Comparison of ENCODE assay signal across 25 mouse cellular contexts in the genomic region with DNA sequence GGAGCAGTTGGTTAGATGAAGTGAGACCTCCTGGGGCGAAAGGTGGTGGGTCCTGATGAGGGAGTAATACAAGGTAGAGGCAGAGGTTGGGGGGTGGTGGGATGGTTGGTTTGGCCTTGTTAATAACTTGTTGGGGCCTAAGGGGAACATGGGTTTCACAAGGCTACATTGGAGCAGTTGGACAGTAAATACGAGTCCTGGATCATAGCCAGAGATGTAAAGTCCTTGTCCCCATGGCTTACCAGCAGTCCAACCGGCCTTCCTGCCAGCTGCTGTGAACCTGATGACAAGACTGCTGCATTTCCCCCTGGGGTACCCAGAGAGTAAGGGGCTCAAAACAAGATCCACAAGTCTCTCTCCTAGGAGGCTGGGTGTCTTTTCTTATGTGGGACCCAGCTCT. TPM values are rescaled to one million over a fixed set of nuclear protein-coding genes. Genes with fewer than 3 reads are reported as not detected.
DNase-seq lines count a peak whose midpoint lies in the region; ATAC-seq and TF ChIP-seq lines count a peak whose summit lies in the region.
"Had no signal": no experiment of that assay in that cellular context is flagged by ENCODE, and none has a peak within 500 bp of the region (broad histone marks: within the 10 kb centered on the region; RNA-seq: fewer than 3 reads in every experiment).

No protein-coding gene starts in this region.

- H3K79me2 ChIP-seq in liver, adult 2 months (ENCODE audit: control insufficient read depth, insufficient read depth, low read length) = no peaks in the 10 kb centered on the region
- no peaks in the 10 kb centered on the region for H3K79me2 ChIP-seq in CH12.LX (replicated peaks; ENCODE audit: control insufficient read depth, extremely low read depth, insufficient read depth, poor library complexity, severe bottlenecking)

- no peaks in the 10 kb centered on the region for H3K27me3 ChIP-seq in liver, adult 2 months (ENCODE audit: control insufficient read depth, insufficient read depth, low read length)
- no peaks in the 10 kb centered on the region for H3K27me3 ChIP-seq in liver, embryonic 11.5 days (replicated peaks; ENCODE audit: control insufficient read depth, insufficient read depth, low read length)
- H3K27me3 ChIP-seq in liver, embryonic 14.5 days (ENCODE audit: control insufficient read depth, insufficient read depth, low read length) = no peaks in the 10 kb centered on the region
- no peaks in the 10 kb centered on the region for H3K27me3 ChIP-seq in CH12.LX (replicated peaks)
- H3K27me3 ChIP-seq in liver, postnatal 0 days (ENCODE audit: insufficient read depth, low read length) = no peaks in the 10 kb centered on the region
- H3K27me3 ChIP-seq: embryonic facial prominence, embryonic 12.5 days; forebrain, embryonic 12.5 days had no signal

- dilution Hi-C loops in CH12.LX (cut with MboI; ENCODE audit: extremely low pct_ligation_motif_present, extremely low pct_unique_long_range_greater_than_20kb, low sequenced_read_pairs) = no loop called here

- ATAC-seq in liver, embryonic 11.5 days (replicated peaks; ENCODE audit: low FRiP score) = no peak
- 0 out of 2 replicates have a peak, but pooled peaks have one; percentile 11 for ATAC-seq in liver, embryonic 14.5 days (ENCODE audit: insufficient read depth)
- peak; percentile 80 for ATAC-seq in liver, postnatal 0 days
- no peak for ATAC-seq in erythroblast, adult 5-6 weeks (replicated peaks; ENCODE audit: low FRiP score, poor library complexity, severe bottlenecking)
- ATAC-seq: CD4-positive, CD25-positive, alpha-beta regulatory T cell, adult 4 months; forebrain, embryonic 14.5 days; forebrain, embryonic 16.5 days had no signal

- no peak overlapping the region for H3K4me2 ChIP-seq in liver, embryonic 11.5 days
- H3K4me2 ChIP-seq in liver, embryonic 14.5 days (ENCODE audit: low read depth) = no peak overlapping the region
- no peak overlapping the region for H3K4me2 ChIP-seq in CH12.LX (ENCODE audit: insufficient read depth, low read depth, poor library complexity, severe bottlenecking)
- H3K4me2 ChIP-seq in liver, postnatal 0 days (ENCODE audit: low read depth, low read length) = no peak overlapping the region
- H3K4me2 ChIP-seq: embryonic facial prominence, embryonic 12.5 days; forebrain, embryonic 12.5 days had no signal

- in situ Hi-C loops in CH12.LX (cut with MboI; ENCODE audit: low pct_ligation_motif_present, low pct_unique_long_range_greater_than_20kb, low sequenced_read_pairs) = loop anchor here (5.0 kb wide), 2 partner anchors 37 to 177 kb away; no protein-coding TSS in a partner anchor

- H3K9ac ChIP-seq in liver, adult 2 months (ENCODE audit: low read depth, low read length) = no peak overlapping the region
- no peak overlapping the region for H3K9ac ChIP-seq in liver, embryonic 11.5 days (ENCODE audit: low read depth, low read length)
- no peak overlapping the region for H3K9ac ChIP-seq in liver, embryonic 14.5 days (replicated peaks)
- 0 out of 2 replicates have a peak overlapping the region, but pooled peaks have one; percentile 28 for H3K9ac ChIP-seq in CH12.LX (ENCODE audit: insufficient read depth, low read depth)
- no peak overlapping the region for H3K9ac ChIP-seq in liver, postnatal 0 days (replicated peaks)
- H3K9ac ChIP-seq: embryonic facial prominence, embryonic 12.5 days; forebrain, embryonic 12.5 days had no signal

- peak; percentile 69 for DNase-seq in liver, adult 2 months (ENCODE audit: extremely low read depth, low read depth, low spot score)
- no peak for DNase-seq in liver, embryonic 11.5 days (ENCODE audit: low spot score)
- DNase-seq in liver, embryonic 14.5 days (ENCODE audit: low read depth in 3 of 3, low spot score in 3 of 3) = no peak
- DNase-seq in liver = no peak
- DNase-seq in CH12.LX (ENCODE audit: extremely low read depth) = no peak
- DNase-seq in liver, postnatal 0 days = peak; percentile 33
- no peak for DNase-seq in cerebellum, adult 9-11 months
- DNase-seq: adrenal gland, adult 2 months; adrenal gland, postnatal 10 days; adrenal gland, postnatal 25 days; B cell, adult 2 months; cerebellum, adult 11 months; cerebellum, adult 18-20 months; cerebellum, adult 8-10 months; cerebellum, postnatal 10 days; cerebellum, postnatal 25 days had no signal

- no peak overlapping the region for H3K4me3 ChIP-seq in liver, adult 2 months (ENCODE audit: insufficient read depth, low read depth, low read length)
- no peak overlapping the region for H3K4me3 ChIP-seq in liver, embryonic 11.5 days (ENCODE audit: low read depth, low read length)
- H3K4me3 ChIP-seq in liver, embryonic 14.5 days (ENCODE audit: insufficient read depth in 1 of 2, low read depth in 2 of 2, low read length in 2 of 2) = no peak overlapping the region
- no peak overlapping the region for H3K4me3 ChIP-seq in CH12.LX (replicated peaks in 1 of 3; ENCODE audit: low read depth in 2 of 3, low read length in 2 of 3, poor library complexity in 1 of 3)
- no peak overlapping the region for H3K4me3 ChIP-seq in liver, postnatal 0 days (ENCODE audit: low read depth, low read length)
- H3K4me3 ChIP-seq: embryonic facial prominence, embryonic 10.5 days; embryonic facial prominence, embryonic 12.5 days; erythroblast, embryonic 14.5 days; forebrain, embryonic 10.5 days; forebrain, embryonic 12.5 days had no signal

- no peak for TF ChIP-seq EP300 in liver, embryonic 14.5 days (IDR thresholded peaks at IDR 0.05; ENCODE audit: low read depth)
- no peak for TF ChIP-seq EP300 in CH12.LX (IDR thresholded peaks at IDR 0.05; ENCODE audit: low read length)
- TF ChIP-seq EP300 in liver, postnatal 0 days (IDR thresholded peaks at IDR 0.05; ENCODE audit: low read depth) = no peak

- no peak for TF ChIP-seq POLR2A in liver, adult 2 months (IDR thresholded peaks at IDR 0.05; ENCODE audit: extremely low read depth, insufficient read depth, low read length)
- no peak for TF ChIP-seq POLR2A in CH12.LX (IDR thresholded peaks at IDR 0.05; ENCODE audit: low read depth, low read length)

- H3K9me3 ChIP-seq in liver, embryonic 11.5 days (ENCODE audit: control insufficient read depth, low read length) = no peaks in the 10 kb centered on the region
- H3K9me3 ChIP-seq in liver, embryonic 14.5 days (ENCODE audit: control insufficient read depth, low read length) = no peaks in the 10 kb centered on the region
- H3K9me3 ChIP-seq in CH12.LX (replicated peaks; ENCODE audit: low read length) = no peaks in the 10 kb centered on the region
- H3K9me3 ChIP-seq in liver, postnatal 0 days (ENCODE audit: low read length) = no peaks in the 10 kb centered on the region
- H3K9me3 ChIP-seq: embryonic facial prominence, embryonic 10.5 days; embryonic facial prominence, embryonic 12.5 days; forebrain, embryonic 10.5 days; forebrain, embryonic 12.5 days had no signal

- TF ChIP-seq RAD21 in CH12.LX (IDR thresholded peaks at IDR 0.05; ENCODE audit: low read depth, low read length) = no peak

- 45% methylated on average over 3 of the region's 3 CpGs for WGBS in liver, adult 2 months
- WGBS in liver, embryonic 11.5 days = 83% methylated on average over 3 of the region's 3 CpGs
- 54% methylated on average over 3 of the region's 3 CpGs for WGBS in liver, embryonic 14.5 days (ENCODE audit: insufficient replicate concordance)
- WGBS in liver, postnatal 0 days (ENCODE audit: insufficient replicate concordance) = 54% methylated on average over 3 of the region's 3 CpGs

- no peak overlapping the region for H3K27ac ChIP-seq in liver, adult 2 months (replicated peaks; ENCODE audit: insufficient read depth, low read depth, low read length)
- H3K27ac ChIP-seq in liver, embryonic 11.5 days (ENCODE audit: low read depth, low read length) = no peak overlapping the region
- H3K27ac ChIP-seq in liver, embryonic 14.5 days = no peak overlapping the region
- H3K27ac ChIP-seq in CH12.LX (ENCODE audit: insufficient read depth, low read depth) = peak overlapping the region; percentile 62
- peak overlapping the region; percentile 52; the same call in 1 of the 2 replicates for H3K27ac ChIP-seq in liver, postnatal 0 days (ENCODE audit: low read depth)
- H3K27ac ChIP-seq: embryonic facial prominence, embryonic 10.5 days; embryonic facial prominence, embryonic 12.5 days; forebrain, embryonic 10.5 days; forebrain, embryonic 12.5 days had no signal

- no peaks in the 10 kb centered on the region for H3K36me3 ChIP-seq in liver, adult 2 months (ENCODE audit: control insufficient read depth, insufficient read depth, low read length)
- no peaks in the 10 kb centered on the region for H3K36me3 ChIP-seq in liver, embryonic 11.5 days (ENCODE audit: control insufficient read depth, insufficient read depth, low read length)
- no peaks in the 10 kb centered on the region for H3K36me3 ChIP-seq in liver, embryonic 14.5 days (replicated peaks; ENCODE audit: control insufficient read depth, insufficient read depth, low read depth)
- H3K36me3 ChIP-seq in CH12.LX (replicated peaks in 1 of 2; ENCODE audit: control insufficient read depth in 1 of 2, insufficient read depth in 1 of 2, low read length in 1 of 2) = no peaks in the 10 kb centered on the region
- no peaks in the 10 kb centered on the region for H3K36me3 ChIP-seq in liver, postnatal 0 days (replicated peaks; ENCODE audit: insufficient read depth, low read length)
- H3K36me3 ChIP-seq: embryonic facial prominence, embryonic 10.5 days; embryonic facial prominence, embryonic 12.5 days; forebrain, embryonic 10.5 days; forebrain, embryonic 12.5 days had no signal

- peaks cover 5% of the 10 kb centered on the region for H3K4me1 ChIP-seq in liver, adult 2 months (ENCODE audit: control insufficient read depth, insufficient read depth, low read length)
- H3K4me1 ChIP-seq in liver, embryonic 11.5 days (replicated peaks; ENCODE audit: control insufficient read depth, insufficient read depth, low read length) = no peaks in the 10 kb centered on the region; the same call in 1 of the 2 replicates
- peaks cover 0 to 3% of the 10 kb centered on the region in 2 experiments; a peak in 1 of 4 replicates for H3K4me1 ChIP-seq in liver, embryonic 14.5 days (replicated peaks; ENCODE audit: control insufficient read depth in 2 of 2, insufficient read depth in 2 of 2, low read length in 1 of 2)
- H3K4me1 ChIP-seq in CH12.LX (ENCODE audit: control insufficient read depth in 1 of 2, insufficient read depth in 2 of 2) = peaks cover 41 to 86% of the 10 kb centered on the region in 2 experiments
- H3K4me1 ChIP-seq in liver, postnatal 0 days (ENCODE audit: insufficient read depth) = peaks cover 13% of the 10 kb centered on the region
- H3K4me1 ChIP-seq: embryonic facial prominence, embryonic 12.5 days had no signal

- TF ChIP-seq CTCF in liver, adult 2 months (IDR thresholded peaks at IDR 0.05; ENCODE audit: low read depth, low read length) = no peak
- TF ChIP-seq CTCF in liver, embryonic 14.5 days (IDR thresholded peaks at IDR 0.05; ENCODE audit: low read depth) = no peak
- TF ChIP-seq CTCF in CH12.LX (conservative IDR thresholded peaks at IDR 0.05 in 1 of 2, IDR thresholded peaks at IDR 0.05 in 1 of 2; ENCODE audit: low read depth in 2 of 2, low read length in 2 of 2) = no peak
- TF ChIP-seq CTCF in liver, postnatal 0 days (IDR thresholded peaks at IDR 0.05; ENCODE audit: low read depth) = no peak

RNA-seq across cellular contexts. Expression of gene Fzd7, which starts 52.0 kb away (rescaled TPM):
- total RNA-seq in liver, adult 2 months (2014; rRNA removed) = 4.5 and 5.6 TPM in 2 replicates
- polyA plus RNA-seq in liver, adult 2 months (2012; rRNA removed) = 11.7 and 12.8 TPM in 2 replicates
- polyA plus RNA-seq in liver, embryonic 11.5 days (2014; fragmentation: Nextera tagmentation; extraction: Ambion mirVana) = 7.5 and 7.7 TPM in 2 replicates
- 2.4 and 2.6 TPM in 2 replicates for polyA plus RNA-seq in liver, embryonic 14.5 days (2012; rRNA removed)
- polyA plus RNA-seq in liver, embryonic 14.5 days (2014; fragmentation: Nextera tagmentation; extraction: Ambion mirVana) = 1.3 and 1.5 TPM in 2 replicates
- total RNA-seq in CH12.LX (2012; rRNA removed) (8.2 and 10.1 TPM in 2 replicates), CH12.LX (2014; rRNA removed) (3.3 and 4.0 TPM in 2 replicates)
- polyA plus RNA-seq in CH12.LX (2012; ENCODE audit: insufficient read length, low read depth) = 4.2 and 4.8 TPM in 2 replicates
- polyA plus RNA-seq in liver, postnatal 0 days (2015; fragmentation: Nextera tagmentation; extraction: Ambion mirVana) = 0.76 and 0.99 TPM in 2 replicates
- total RNA-seq in erythroblast, adult 5-6 weeks (2015; ENCODE audit: low replicate concordance) = 1.7 and 3.1 TPM in 2 replicates
- total RNA-seq in erythroblast, adult 5-6 weeks (2017; ENCODE audit: low replicate concordance) = 0.28 and 0.43 TPM in 2 replicates
- polyA plus RNA-seq: CD4-positive, CD25-positive, alpha-beta regulatory T cell, adult 4 months had no signal

Comparison
In these comparisons a context has a peak if more than half of its experiments do, and no peak if none do; other contexts are left out.
1. DNase-seq: peak in liver, adult 2 months (single experiment) and liver, postnatal 0 days (single experiment); none in liver, embryonic 11.5 days (single experiment), liver, embryonic 14.5 days (0 of 3), liver (single experiment), CH12.LX (single experiment) and cerebellum, adult 9-11 months (single experiment).
2. H3K27ac ChIP-seq: peak in CH12.LX (single experiment) and liver, postnatal 0 days (single experiment); none in liver, adult 2 months (single experiment), liver, embryonic 11.5 days (single experiment) and liver, embryonic 14.5 days (single experiment).
3. ATAC-seq: peak in liver, embryonic 14.5 days (single experiment) and liver, postnatal 0 days (single experiment); none in liver, embryonic 11.5 days (single experiment) and erythroblast, adult 5-6 weeks (single experiment).